Mouse (Mus musculus) embryonic stem cell, embryonic (primary cell): ENCODE measurements at regions not wholly inside any gene's neighbourhood (a gene's known extent, or its start where the extent isn't known, plus 50 kb on each side); places are given as distances from the start of the nearest gene placed in this dataset.

Experiments
- CTCF ChIA-PET, 4 experiments: fragments of 300-600 bp in 2 of 4; fragments of 350-600 bp in 2 of 4; sonication (Branson Sonifier 250); formaldehyde crosslinking; loops; one replicate each; lab custom pipeline; 2022; ENCODE audit warnings: inconsistent platforms in 2 of 4; lab: Charles Lee
- POLR2A ChIA-PET, 4 experiments: fragments of 300-600 bp in 2 of 4; fragments of 350-600 bp in 2 of 4; sonication (Branson Sonifier 250); formaldehyde crosslinking; loops; one replicate each; lab custom pipeline; 2022; ENCODE audit warnings: antibody characterized with exemption in 4 of 4, inconsistent platforms in 1 of 4; lab: Charles Lee

DNA sequence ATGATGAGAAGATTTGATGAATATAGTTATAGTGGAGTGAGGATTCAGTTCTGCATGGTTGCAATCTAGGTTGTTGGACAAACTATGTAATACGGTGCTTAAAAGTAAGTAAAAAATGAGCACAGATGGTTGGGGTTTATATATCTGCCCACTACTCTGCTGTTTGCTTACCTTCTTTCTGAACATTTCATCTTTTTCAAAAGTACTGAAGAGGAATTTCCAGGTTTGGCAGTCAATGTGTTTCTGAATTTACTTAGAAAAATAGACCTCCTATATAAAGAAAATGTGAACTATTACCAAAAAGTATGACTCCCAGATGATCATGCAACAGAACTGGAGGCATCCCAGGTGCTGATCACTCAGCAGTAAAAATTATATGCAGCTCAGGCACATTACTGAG lies 878.3 kb downstream of the Plod2 start:
- CTCF ChIA-PET, result no interaction called here
- POLR2A ChIA-PET, result no interaction called here

DNA sequence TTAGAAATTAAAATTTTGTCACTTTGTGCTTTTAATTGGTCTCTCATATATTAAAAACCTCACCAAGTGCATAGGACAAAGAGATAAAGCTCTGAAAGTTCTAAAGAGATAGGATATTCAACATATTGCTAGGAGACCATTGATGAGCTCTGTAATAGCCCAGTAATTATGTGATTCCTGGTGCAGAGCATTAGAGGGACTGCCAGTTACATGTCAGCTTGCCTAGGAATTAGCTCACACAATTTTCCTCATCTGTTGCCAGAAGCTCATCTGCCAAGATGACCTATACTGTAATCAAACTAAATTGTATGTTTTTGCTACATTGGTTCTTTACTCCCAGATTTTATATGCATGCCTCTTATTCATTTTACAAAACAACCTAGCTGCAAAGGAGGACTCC lies 890.3 kb downstream of the Plod2 start:
- ChIA-PET POLR2A (no interaction called here), CTCF (interaction anchor here in 1 of 4 experiments (0.7 kb wide), 1 partner anchor 69 kb away, joined by 3 read pairs; no protein-coding TSS in a partner anchor)

DNA sequence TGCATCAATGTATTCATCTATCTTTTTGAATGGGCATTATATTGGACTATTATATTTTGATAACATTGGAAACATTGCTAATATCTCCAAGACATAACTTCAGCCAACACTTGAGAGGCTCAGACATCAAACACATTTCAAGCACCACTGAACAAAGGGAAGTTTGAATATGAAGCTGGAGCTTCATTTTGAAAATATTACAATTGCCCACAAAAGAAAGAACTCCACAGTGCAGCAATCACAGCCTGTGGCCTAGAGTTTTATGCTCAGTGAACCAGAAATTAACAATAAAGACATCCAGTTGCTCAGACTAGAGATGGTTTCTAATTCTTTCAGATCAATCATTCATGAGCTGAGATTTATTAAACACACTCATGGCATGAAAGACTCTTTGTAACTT lies 916.7 kb downstream of the Plod2 start:
- POLR2A ChIA-PET, result no interaction called here
- CTCF ChIA-PET, result no interaction called here
